Mouse (Mus musculus) heart, postnatal 10 days (tissue): ENCODE measurements at regions not wholly inside any gene's neighbourhood (a gene's known extent, or its start where the extent isn't known, plus 50 kb on each side); places are given as distances from the start of the nearest gene placed in this dataset.
"Not testable (repeated sequence)": the region's sequence is repeated elsewhere in the genome, so short reads cannot be mapped to it uniquely, and the experiment has no call there.

Experiments
- DNase-seq, 2 experiments: peaks; one replicate each; pipeline ENCODE4 v3.0.0; 2021
- intact Hi-C: fragments of 180-260 bp; cut with DNase I; formaldehyde crosslinking; loops from one replicate; pipeline ENCODE4 v1.15.1; 2025

DNA sequence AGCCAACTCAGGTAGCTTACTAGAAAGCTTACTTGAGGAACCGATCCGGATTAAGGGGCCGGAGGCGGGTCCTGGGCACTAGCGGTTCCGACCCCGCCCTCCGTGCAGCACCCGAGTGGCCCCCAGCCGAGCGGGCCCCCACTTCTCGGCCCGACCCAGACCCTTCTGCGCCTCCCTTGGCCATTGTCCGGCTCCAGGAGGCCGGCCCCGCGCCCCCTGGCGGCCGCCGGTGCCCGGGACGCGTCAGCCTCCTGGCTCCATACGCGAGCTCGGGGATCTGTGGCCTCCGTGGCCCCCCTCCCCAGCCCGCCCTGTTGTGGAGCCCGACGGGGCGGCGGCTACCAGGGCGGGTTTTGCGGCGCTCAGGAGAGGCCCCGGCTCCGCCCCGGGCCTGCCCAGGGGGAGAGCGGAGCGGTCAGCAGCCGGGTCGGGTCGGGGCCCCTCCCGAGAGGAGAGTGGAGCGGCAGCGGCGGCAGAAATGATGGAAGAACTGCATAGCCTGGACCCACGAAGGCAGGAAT, 94.3 kb upstream of the Zfp986 start:
- intact Hi-C loops: not testable (repeated sequence)
- DNase-seq: peak; percentile 57 to 66

DNA sequence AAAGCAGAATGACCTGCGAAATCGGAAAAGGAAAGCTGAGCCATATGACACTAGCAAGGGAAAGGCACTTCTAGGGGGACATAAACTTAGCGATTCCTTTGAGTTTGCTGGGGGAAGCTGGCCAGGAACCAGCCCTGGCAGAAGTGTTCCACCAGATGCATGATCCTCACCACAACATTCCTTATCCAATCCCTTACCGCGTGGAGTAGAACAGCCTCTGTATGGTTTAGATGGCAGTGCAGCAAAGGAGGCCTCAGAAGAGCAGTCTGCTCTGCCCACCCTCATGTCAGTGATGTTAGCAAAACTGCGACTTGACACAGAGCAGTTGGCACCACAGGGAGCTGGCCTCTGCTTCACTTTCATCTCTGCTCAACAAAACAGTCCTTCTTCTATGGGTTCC, 93.7 kb upstream of the Zfp986 start:
- intact Hi-C loops, DNase-seq: not testable (repeated sequence)

DNA sequence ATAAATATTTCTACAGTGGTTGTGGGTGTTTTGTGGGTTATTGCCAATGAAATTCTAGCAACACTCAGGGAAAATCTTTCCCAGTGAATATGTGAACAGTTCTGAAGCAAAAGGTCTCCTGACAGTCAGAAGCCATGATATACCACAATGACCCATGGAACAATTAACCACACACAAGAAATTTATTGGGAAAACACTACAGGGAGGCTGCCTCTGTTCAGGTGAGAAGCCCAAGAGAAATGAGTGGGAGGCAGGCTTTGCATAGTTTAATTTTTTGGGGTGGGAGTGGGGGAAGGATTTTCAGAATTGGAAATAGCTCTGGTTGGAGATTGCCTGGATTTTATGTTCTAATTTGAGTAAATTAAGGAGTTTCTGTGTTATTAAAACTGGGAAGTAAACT, 92.1 kb upstream of the Zfp986 start:
- DNase-seq, intact Hi-C loops: not testable (repeated sequence)

DNA sequence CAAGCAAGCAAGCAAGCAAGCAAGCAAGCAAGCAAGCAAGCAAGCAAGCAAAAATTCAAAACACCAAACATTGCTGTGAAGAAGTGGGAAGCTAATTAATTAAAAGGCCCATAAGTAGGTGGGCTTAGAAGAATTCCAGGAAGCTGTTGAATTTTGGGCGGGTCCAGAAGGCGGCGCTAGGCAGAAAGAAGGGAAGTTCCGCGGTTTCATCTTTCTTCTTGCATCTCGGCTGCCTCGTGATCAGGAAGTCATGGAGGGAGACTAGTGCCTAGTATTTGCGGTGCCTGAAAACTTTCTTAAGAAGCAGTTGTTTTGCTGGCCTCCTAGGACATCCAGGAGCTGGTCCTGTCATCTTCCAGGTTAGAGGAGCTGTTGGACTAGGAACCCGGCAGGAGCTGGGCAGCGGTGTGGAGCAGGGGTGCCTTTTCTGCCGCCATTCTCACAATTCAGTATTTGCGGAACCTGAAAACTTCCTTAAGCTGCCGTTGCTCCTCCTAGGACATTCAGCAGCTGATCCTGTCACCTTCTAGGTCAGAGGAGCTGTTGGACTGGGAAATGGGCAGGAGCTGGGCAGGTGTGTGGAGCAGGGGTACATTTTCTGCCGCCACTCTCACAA, 87.2 kb upstream of the Zfp986 start:
- intact Hi-C loops, DNase-seq: not testable (repeated sequence)

DNA sequence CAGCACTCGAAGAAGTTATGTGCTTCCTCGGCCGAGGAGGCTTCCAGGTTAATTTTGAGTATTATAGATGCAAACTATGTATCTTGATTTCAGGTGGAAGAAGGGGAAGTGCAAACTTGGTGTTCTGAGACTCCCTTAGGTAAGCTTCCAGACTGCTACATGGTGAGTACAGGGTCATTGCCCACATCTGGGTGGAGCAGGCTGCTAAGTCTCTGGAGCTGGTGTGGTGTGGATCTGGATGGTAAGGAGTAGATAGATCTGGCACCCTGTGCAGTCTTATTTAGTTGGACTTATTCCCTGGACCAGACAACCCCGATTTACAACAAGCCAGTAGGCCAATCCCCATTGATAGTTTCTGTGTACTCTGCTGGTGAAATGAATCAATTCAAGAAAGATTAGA, 53.9 kb upstream of the Zfp986 start:
- DNase-seq, intact Hi-C loops: not testable (repeated sequence)
